Mouse (Mus musculus) liver (tissue): ENCODE measurements around the gene Pnn.

Experiments
- DNase-seq: peaks from one replicate; pipeline ENCODE4 v3.0.0-alpha.2; 2020; ENCODE audit warnings: mixed read lengths

Gene Pnn

GRCm38 (mm10) chr12:59076996-59077395 lies 10.3 kb downstream of the Pnn start:
- DNase-seq = no peak

GRCm38 (mm10) chr12:59077883-59078282 lies 11.2 kb downstream of the Pnn start:
- no peak for DNase-seq

DNA sequence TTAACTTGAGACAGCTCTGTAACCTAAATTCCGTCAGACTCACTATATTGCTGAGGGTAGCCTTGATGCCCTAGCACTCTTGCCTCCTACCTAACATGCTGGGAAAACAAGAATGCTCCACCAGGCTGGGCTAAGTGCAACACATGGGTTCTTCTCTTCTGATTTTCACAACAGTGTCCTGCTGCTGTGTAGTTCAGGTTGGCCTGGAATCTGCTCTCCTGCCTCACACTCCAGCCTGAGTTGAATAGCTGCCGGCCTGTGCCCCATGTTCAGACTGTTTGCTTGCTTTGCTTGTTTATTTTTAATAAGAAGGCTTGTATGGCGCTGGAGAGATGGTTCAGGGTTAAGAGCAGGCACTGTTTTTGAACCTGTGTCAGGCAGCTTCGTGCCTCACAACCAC lies 13.8 kb downstream of the Pnn start:
- no peak for DNase-seq

GRCm38 (mm10) chr12:59084446-59084845 lies 17.8 kb downstream of the Pnn start:
- DNase-seq = no peak

DNA sequence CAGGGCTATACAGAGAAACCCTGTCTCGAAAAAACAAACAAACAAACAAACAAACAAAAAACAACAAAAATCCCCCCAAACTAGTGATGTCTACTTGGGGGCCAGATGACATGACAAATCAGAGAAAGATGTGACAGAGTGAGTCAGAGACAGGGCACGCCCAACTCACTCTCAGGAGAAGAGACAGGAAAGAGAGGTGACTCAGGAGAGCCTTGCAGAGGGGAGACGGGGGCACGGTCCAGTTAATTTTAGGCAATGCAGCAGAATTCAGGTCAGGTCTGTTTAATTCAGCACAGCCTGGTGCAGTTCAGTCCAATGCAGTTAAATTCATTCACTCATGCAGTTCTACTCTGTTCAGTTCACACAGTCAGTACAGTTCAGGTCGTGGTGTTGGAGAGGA lies 19.5 kb downstream of the Pnn start:
- no peak for DNase-seq

- DNase-seq = no peak
Measured at GRCm38 (mm10) chr12:59093543-59093942, 26.9 kb downstream of the Pnn start.

GRCm38 (mm10) chr12:59095104-59096025 lies 28.7 kb downstream of the Pnn start, which contains the start of gene Mia2:
TSS of gene Mia2 (plus strand) at chr12:59095799.
- no peak for DNase-seq

- DNase-seq = no peak
Measured at GRCm38 (mm10) chr12:59104771-59105170, 38.1 kb downstream of the Pnn start.

GRCm38 (mm10) chr12:59105914-59106313 lies 39.2 kb downstream of the Pnn start:
- no peak for DNase-seq

GRCm38 (mm10) chr12:59106491-59106890 lies 39.8 kb downstream of the Pnn start:
- DNase-seq = no peak

- DNase-seq = no peak
Measured at GRCm38 (mm10) chr12:59107926-59108325, 41.2 kb downstream of the Pnn start.

DNA sequence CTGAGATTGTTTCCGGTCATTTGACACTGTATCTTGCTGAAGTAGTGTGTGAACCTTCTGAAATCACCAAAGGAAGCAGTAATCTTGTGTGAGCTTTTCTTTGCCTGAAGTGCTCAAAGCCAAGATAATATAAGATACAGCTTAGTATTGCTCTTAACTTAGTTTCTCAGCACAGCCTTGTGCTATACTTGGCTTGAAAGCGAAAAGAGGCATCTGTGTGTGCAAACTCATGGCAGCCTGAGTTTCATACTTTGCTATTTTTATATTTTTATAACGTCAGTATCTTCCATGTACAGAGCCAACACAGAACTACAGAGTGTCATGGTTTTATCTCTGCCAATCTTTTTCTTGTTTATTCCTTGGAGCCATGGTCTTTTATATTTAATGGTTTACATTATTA lies 50.5 kb downstream of the Pnn start:
- DNase-seq = no peak
